Mouse (Mus musculus): ENCODE data around the gene Maf. TPM values are rescaled to one million over a fixed set of nuclear protein-coding genes. Genes with fewer than 3 reads are reported as not detected.

Maf gene
- polyA plus RNA-seq, 1 experiment from 2014 or later = 2.4 TPM

DNA sequence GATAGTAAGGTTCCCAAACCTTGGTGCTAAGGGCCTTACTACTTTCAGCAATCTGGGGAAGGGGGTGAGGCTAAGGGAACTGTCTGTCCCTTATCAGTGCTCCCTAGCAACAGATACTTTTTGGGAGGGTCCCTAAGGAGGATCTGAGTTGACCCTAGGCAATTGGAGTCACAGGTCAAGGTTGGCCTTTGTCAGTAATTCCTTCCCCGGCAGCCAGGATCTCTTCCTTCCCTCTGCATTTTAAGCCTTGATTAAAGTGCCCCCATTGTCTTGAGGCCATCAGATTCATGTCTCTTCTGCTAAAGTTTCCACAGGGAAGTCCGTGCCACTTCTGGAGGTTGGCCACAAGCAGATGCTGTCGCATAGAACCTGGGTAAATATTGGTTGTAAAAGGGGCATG, 10.2 kb downstream of the Maf start:
- Histone ChIP-seq H3K4me1 (ENCODE audit: control insufficient read depth, low read depth, low read length) (no peaks in the 10 kb centered on the region), H3K9me3 (replicated peaks; ENCODE audit: control insufficient read depth, low read length) (no peaks in the 10 kb centered on the region), H3K27me3 (ENCODE audit: control insufficient read depth, insufficient read depth, low read depth, low read length) (no peaks in the 10 kb centered on the region), H3K4me3 (ENCODE audit: low read depth, low read length) (no peak overlapping the region), H3K27ac (ENCODE audit: low read length) (no peak overlapping the region), H3K36me3 (ENCODE audit: control insufficient read depth, insufficient read depth) (no peaks in the 10 kb centered on the region), H3K9ac (ENCODE audit: low read depth, low read length) (no peak overlapping the region), H3K4me2 (ENCODE audit: low read depth, low read length) (no peak overlapping the region)
- ATAC-seq (ENCODE audit: low read depth) = no peak
- 44% methylated on average over 3 of the region's 3 CpGs for WGBS (ENCODE audit: insufficient replicate concordance)

DNA sequence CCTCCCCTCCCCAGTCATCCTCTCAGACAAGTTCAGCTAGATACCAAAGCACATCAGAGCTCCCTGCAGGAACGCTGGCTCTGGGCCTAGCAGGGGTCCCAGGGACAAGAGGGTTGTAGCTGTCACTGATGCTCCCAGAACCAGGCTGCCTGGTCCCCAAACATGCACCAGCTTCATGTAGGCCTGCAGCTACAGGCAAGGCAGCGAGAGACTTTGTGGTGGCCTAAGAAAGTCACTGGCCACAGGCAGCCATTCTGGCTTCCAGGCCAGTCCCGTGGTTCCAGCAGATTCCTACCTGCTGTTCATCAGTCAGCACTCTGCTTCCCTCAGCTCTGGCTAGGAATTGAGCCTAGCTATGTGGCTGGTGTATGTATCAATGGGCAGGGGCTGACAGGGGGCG, 10.9 kb downstream of the Maf start:
- Histone ChIP-seq H3K27me3 (ENCODE audit: control insufficient read depth, insufficient read depth, low read depth, low read length) (no peaks in the 10 kb centered on the region), H3K4me1 (ENCODE audit: control insufficient read depth, low read depth, low read length) (no peaks in the 10 kb centered on the region), H3K27ac (ENCODE audit: low read length) (no peak overlapping the region), H3K36me3 (ENCODE audit: control insufficient read depth, insufficient read depth) (no peaks in the 10 kb centered on the region), H3K4me3 (ENCODE audit: low read depth, low read length) (no peak overlapping the region), H3K4me2 (ENCODE audit: low read depth, low read length) (no peak overlapping the region), H3K9ac (ENCODE audit: low read depth, low read length) (no peak overlapping the region), H3K9me3 (replicated peaks; ENCODE audit: control insufficient read depth, low read length) (no peaks in the 10 kb centered on the region)
- ATAC-seq (ENCODE audit: low read depth) = no peak
- WGBS (ENCODE audit: insufficient replicate concordance) = 68% methylated on average over 4 of the region's 4 CpGs

DNA sequence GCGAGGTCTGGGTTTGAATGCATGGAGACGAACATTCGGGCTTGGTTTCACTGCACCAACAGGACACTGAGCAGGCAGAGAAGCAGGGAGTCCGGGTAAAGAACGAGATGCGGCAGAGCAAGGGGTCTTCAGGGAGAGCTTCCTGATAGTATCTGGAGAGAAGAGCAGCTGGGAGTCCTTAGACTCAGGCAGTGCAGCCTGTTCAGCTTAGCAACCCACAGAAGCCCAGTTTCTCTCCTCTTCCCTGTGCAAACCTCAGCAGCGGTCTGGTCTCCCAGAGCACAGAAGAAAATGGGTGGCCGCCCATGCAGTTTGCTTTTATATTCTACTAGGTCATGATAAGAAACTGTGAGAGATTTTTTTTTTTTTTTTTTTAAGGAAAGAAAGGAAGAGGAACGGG, 20.2 kb downstream of the Maf start:
- no peak overlapping the region for H3K9ac ChIP-seq (ENCODE audit: low read depth, low read length)
- H3K4me3 ChIP-seq (ENCODE audit: low read depth, low read length) = no peak overlapping the region
- H3K27me3 ChIP-seq (ENCODE audit: control insufficient read depth, insufficient read depth, low read depth, low read length) = no peaks in the 10 kb centered on the region
- no peaks in the 10 kb centered on the region for H3K9me3 ChIP-seq (replicated peaks; ENCODE audit: control insufficient read depth, low read length)
- H3K4me1 ChIP-seq (ENCODE audit: control insufficient read depth, low read depth, low read length) = no peaks in the 10 kb centered on the region
- H3K27ac ChIP-seq (ENCODE audit: low read length) = no peak overlapping the region
- no peak overlapping the region for H3K4me2 ChIP-seq (ENCODE audit: low read depth, low read length)
- H3K36me3 ChIP-seq (ENCODE audit: control insufficient read depth, insufficient read depth) = no peaks in the 10 kb centered on the region
- no peak for ATAC-seq (ENCODE audit: low read depth)
- 58% methylated on average over 9 of the region's 9 CpGs for WGBS (ENCODE audit: insufficient replicate concordance)

DNA sequence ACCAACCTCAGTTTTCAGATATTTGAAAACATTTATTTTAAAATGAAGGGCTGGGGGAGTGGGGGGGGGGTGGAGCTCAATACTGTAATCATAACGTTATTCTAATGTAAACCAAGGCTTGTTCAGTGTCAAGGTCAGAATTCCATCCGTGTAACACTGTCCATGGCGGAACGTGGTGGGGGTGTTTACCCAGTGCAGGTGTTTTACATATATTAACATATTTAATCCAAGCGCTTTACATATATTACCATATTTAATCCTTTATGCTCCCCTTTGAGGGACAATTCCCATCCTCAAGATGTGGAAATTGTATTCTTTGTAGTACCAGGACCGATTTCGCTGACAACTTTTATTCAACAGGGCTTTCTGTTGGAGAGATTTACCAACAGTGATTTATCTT, 24.3 kb downstream of the Maf start:
- Histone ChIP-seq H3K9me3 (replicated peaks; ENCODE audit: control insufficient read depth, low read length) (no peaks in the 10 kb centered on the region), H3K36me3 (ENCODE audit: control insufficient read depth, insufficient read depth) (no peaks in the 10 kb centered on the region), H3K4me2 (ENCODE audit: low read depth, low read length) (no peak overlapping the region), H3K27me3 (ENCODE audit: control insufficient read depth, insufficient read depth, low read depth, low read length) (no peaks in the 10 kb centered on the region), H3K27ac (ENCODE audit: low read length) (no peak overlapping the region), H3K4me3 (ENCODE audit: low read depth, low read length) (no peak overlapping the region), H3K4me1 (ENCODE audit: control insufficient read depth, low read depth, low read length) (no peaks in the 10 kb centered on the region), H3K9ac (ENCODE audit: low read depth, low read length) (no peak overlapping the region)
- WGBS (ENCODE audit: insufficient replicate concordance) = 55% methylated on average over 7 of the region's 7 CpGs
- ATAC-seq (ENCODE audit: low read depth) = no peak

DNA sequence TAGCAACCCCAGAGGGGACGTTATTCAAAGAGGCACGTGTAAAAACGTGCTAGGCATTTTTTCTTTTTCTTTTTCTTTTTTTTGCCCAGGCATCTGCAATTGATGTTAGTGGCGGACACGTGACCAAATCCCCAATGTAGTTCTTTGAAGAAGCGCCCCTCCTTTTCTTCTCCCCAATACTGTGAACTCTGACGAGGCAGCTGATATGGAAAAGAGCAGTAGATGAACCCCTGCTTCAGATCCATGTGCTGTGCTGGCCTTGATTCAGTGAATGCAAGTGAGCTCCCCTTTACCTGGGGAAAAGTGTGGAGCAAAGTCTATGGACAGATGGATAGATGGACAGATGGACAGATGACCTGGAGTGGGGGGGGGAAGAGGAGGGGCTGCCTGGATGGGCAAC, 28.1 kb downstream of the Maf start:
- no peaks in the 10 kb centered on the region for H3K36me3 ChIP-seq (ENCODE audit: control insufficient read depth, insufficient read depth)
- H3K27me3 ChIP-seq (ENCODE audit: control insufficient read depth, insufficient read depth, low read depth, low read length) = no peaks in the 10 kb centered on the region
- H3K9ac ChIP-seq (ENCODE audit: low read depth, low read length) = no peak overlapping the region
- no peaks in the 10 kb centered on the region for H3K4me1 ChIP-seq (ENCODE audit: control insufficient read depth, low read depth, low read length)
- no peak for ATAC-seq (ENCODE audit: low read depth)
- no peak overlapping the region for H3K4me2 ChIP-seq (ENCODE audit: low read depth, low read length)
- H3K9me3 ChIP-seq (replicated peaks; ENCODE audit: control insufficient read depth, low read length) = no peaks in the 10 kb centered on the region
- no peak overlapping the region for H3K4me3 ChIP-seq (ENCODE audit: low read depth, low read length)
- no peak overlapping the region for H3K27ac ChIP-seq (ENCODE audit: low read length)
- WGBS (ENCODE audit: insufficient replicate concordance) = 51% methylated on average over 7 of the region's 7 CpGs

DNA sequence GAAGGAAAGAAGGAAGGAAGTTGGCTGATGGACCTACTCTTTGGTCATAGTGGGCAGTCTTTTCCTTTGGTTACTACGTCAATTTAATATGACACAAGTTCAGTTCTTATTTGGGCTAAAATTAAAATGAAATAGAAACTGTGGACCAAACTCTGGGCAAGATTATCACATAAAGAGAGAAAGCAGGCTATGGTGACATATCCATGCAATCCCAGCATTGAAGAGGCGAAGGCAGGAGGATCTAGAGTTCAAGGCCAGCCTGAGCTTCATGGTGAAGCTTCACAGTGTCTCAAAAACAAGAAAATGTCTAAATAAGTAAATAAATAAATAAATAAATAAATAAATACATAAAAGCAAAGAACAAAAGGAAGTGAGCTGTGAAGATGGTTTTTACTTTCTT, 42.7 kb downstream of the Maf start:
- WGBS (ENCODE audit: insufficient replicate concordance) = 62% methylated on average over 2 of the region's 2 CpGs
- Histone ChIP-seq H3K27me3 (ENCODE audit: control insufficient read depth, insufficient read depth, low read depth, low read length) (no peaks in the 10 kb centered on the region), H3K9me3 (replicated peaks; ENCODE audit: control insufficient read depth, low read length) (no peaks in the 10 kb centered on the region), H3K4me2 (ENCODE audit: low read depth, low read length) (no peak overlapping the region), H3K36me3 (ENCODE audit: control insufficient read depth, insufficient read depth) (no peaks in the 10 kb centered on the region), H3K4me3 (ENCODE audit: low read depth, low read length) (no peak overlapping the region), H3K9ac (ENCODE audit: low read depth, low read length) (no peak overlapping the region), H3K4me1 (ENCODE audit: control insufficient read depth, low read depth, low read length) (no peaks in the 10 kb centered on the region), H3K27ac (ENCODE audit: low read length) (no peak overlapping the region)
- ATAC-seq (ENCODE audit: low read depth) = no peak

DNA sequence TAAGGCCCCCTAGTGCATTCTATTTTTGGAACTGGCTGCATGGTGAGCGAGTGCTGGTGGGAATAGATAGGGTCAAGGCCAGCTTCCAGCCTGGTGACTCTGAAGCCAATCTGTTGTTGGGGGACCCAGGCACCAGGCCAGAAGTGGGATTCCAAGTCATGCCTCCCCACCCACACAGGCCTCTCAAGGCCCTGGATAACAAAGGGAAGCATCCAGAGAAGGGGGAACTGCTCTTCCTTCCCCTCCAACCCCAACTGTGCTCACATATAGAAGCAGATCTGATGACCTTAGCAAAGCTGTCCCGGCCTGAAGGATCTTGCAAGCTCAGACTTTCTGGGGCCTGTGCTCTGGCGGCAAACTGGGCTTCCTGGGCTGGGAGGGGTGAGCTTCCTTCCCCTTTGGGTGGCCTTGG, 57.5 kb downstream of the Maf start:
- Histone ChIP-seq H3K36me3 (ENCODE audit: control insufficient read depth, insufficient read depth) (no peaks in the 10 kb centered on the region), H3K4me3 (ENCODE audit: low read depth, low read length) (no peak overlapping the region), H3K9ac (ENCODE audit: low read depth, low read length) (no peak overlapping the region), H3K4me2 (ENCODE audit: low read depth, low read length) (no peak overlapping the region), H3K27ac (ENCODE audit: low read length) (no peak overlapping the region), H3K27me3 (ENCODE audit: control insufficient read depth, insufficient read depth, low read depth, low read length) (no peaks in the 10 kb centered on the region), H3K9me3 (replicated peaks; ENCODE audit: control insufficient read depth, low read length) (no peaks in the 10 kb centered on the region), H3K4me1 (ENCODE audit: control insufficient read depth, low read depth, low read length) (no peaks in the 10 kb centered on the region)
- peak; percentile 82 for ATAC-seq (ENCODE audit: low read depth)
- WGBS (ENCODE audit: insufficient replicate concordance) = 25% methylated on average over 3 of the region's 3 CpGs

DNA sequence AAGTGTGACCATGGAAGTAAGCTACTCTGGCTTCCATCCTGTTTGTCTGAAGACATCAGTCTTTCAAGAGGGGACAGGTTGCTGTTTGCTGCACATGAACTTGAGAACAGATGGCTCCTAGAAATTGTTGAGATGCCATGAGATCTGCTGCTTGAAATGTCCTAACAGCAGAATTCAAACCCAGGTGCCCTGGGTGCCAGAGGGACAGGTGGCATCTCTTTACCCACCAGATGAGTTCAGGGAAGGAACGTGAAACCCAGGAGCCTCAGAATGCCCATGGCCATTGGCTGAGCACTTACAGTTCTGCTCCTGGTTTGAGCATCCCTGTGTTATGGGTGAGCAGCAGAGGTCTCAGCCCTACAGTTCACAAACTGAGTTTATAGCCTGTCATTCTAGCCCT, 62.5 kb downstream of the Maf start:
- ATAC-seq (ENCODE audit: low read depth) = no peak
- H3K36me3 ChIP-seq (ENCODE audit: control insufficient read depth, insufficient read depth) = no peaks in the 10 kb centered on the region
- no peak overlapping the region for H3K9ac ChIP-seq (ENCODE audit: low read depth, low read length)
- H3K4me1 ChIP-seq (ENCODE audit: control insufficient read depth, low read depth, low read length) = no peaks in the 10 kb centered on the region
- no peak overlapping the region for H3K27ac ChIP-seq (ENCODE audit: low read length)
- no peak overlapping the region for H3K4me3 ChIP-seq (ENCODE audit: low read depth, low read length)
- H3K4me2 ChIP-seq (ENCODE audit: low read depth, low read length) = no peak overlapping the region
- H3K27me3 ChIP-seq (ENCODE audit: control insufficient read depth, insufficient read depth, low read depth, low read length) = no peaks in the 10 kb centered on the region
- H3K9me3 ChIP-seq (replicated peaks; ENCODE audit: control insufficient read depth, low read length) = no peaks in the 10 kb centered on the region
- WGBS (ENCODE audit: insufficient replicate concordance) = 60% methylated on average over 1 of the region's 1 CpGs

DNA sequence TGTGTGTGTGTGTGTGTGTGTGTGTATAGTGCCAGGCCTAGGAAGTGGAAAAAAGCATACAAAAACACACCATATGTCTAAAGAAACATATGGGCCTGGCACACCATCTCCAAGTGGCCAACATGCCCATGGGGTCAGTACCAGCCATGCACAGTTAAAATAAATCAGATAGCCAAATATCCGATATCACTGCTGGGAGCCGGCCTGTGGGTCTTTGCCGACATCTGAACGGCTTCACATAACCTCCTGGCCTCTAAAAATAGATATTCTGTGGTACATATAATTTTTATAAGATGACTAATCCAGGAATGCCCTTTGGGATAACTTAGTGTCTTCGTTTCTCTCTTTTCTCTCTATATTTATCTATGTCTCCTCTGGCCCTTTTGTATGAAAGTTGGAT, 65.7 kb downstream of the Maf start:
- Histone ChIP-seq H3K4me3 (ENCODE audit: low read depth, low read length) (no peak overlapping the region), H3K27me3 (ENCODE audit: control insufficient read depth, insufficient read depth, low read depth, low read length) (no peaks in the 10 kb centered on the region), H3K9me3 (replicated peaks; ENCODE audit: control insufficient read depth, low read length) (no peaks in the 10 kb centered on the region), H3K4me2 (ENCODE audit: low read depth, low read length) (no peak overlapping the region), H3K36me3 (ENCODE audit: control insufficient read depth, insufficient read depth) (no peaks in the 10 kb centered on the region), H3K4me1 (ENCODE audit: control insufficient read depth, low read depth, low read length) (no peaks in the 10 kb centered on the region), H3K27ac (ENCODE audit: low read length) (no peak overlapping the region), H3K9ac (ENCODE audit: low read depth, low read length) (no peak overlapping the region)
- no peak for ATAC-seq (ENCODE audit: low read depth)
- 64% methylated on average over 5 of the region's 5 CpGs for WGBS (ENCODE audit: insufficient replicate concordance)

DNA sequence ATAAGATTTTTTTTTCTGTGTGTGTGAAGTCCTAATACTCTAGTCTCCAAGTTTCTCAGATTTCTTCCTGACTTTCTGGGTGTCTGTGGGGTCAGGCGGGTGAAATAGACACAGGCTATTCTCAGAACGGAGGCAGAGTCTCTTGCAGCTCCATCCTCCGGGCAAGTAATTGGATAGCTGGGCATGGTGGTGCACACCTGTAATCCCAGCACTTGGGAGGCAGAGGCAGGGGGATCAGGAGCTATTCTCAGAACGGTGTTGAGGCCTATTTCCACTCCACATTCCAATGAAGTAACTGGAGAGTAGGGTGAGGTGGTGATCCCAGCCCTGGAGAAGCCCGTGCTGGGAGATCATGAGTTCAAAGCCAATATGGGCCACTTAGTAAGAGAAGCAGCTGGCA, 67.6 kb downstream of the Maf start:
- H3K4me3 ChIP-seq (ENCODE audit: low read depth, low read length) = no peak overlapping the region
- H3K27ac ChIP-seq (ENCODE audit: low read length) = no peak overlapping the region
- H3K27me3 ChIP-seq (ENCODE audit: control insufficient read depth, insufficient read depth, low read depth, low read length) = no peaks in the 10 kb centered on the region
- no peaks in the 10 kb centered on the region for H3K36me3 ChIP-seq (ENCODE audit: control insufficient read depth, insufficient read depth)
- no peak for ATAC-seq (ENCODE audit: low read depth)
- no peak overlapping the region for H3K4me2 ChIP-seq (ENCODE audit: low read depth, low read length)
- H3K9ac ChIP-seq (ENCODE audit: low read depth, low read length) = no peak overlapping the region
- WGBS (ENCODE audit: insufficient replicate concordance) = 61% methylated on average over 5 of the region's 5 CpGs
- H3K9me3 ChIP-seq (replicated peaks; ENCODE audit: control insufficient read depth, low read length) = no peaks in the 10 kb centered on the region
- H3K4me1 ChIP-seq (ENCODE audit: control insufficient read depth, low read depth, low read length) = no peaks in the 10 kb centered on the region
